Mouse (Mus musculus): ENCODE results near the gene Ugt1a6b.
"Not testable (repeated sequence)": the region's sequence is repeated elsewhere in the genome, so short reads cannot be mapped to it uniquely, and the experiment has no call there.

Ugt1a6b gene

GRCm38 (mm10) chr1:88125827-88126360 is 22.8 kb downstream of the Ugt1a6b start:
- not testable (repeated sequence) for DNase-seq

- not testable (repeated sequence) for DNase-seq
Observed at GRCm38 (mm10) chr1:88129091-88129490, 26.0 kb downstream of the Ugt1a6b start.

- DNase-seq, result not testable (repeated sequence)
Observed at GRCm38 (mm10) chr1:88130223-88130622, 27.2 kb downstream of the Ugt1a6b start.

- no peak for DNase-seq
Observed at GRCm38 (mm10) chr1:88133908-88134456, 30.9 kb downstream of the Ugt1a6b start.

- DNase-seq, result peak; percentile 96
Observed at GRCm38 (mm10) chr1:88134457-88135011, 31.5 kb downstream of the Ugt1a6b start, which contains the start of gene Ugt1a6a. Gene Ugt1a6a (plus strand): TSS chr1:88134809.

GRCm38 (mm10) chr1:88135229-88135904 is 32.3 kb downstream of the Ugt1a6b start:
- DNase-seq, result not testable (repeated sequence)

GRCm38 (mm10) chr1:88136646-88137045 is 33.6 kb downstream of the Ugt1a6b start:
- no peak for DNase-seq

- DNase-seq, result no peak
Observed at GRCm38 (mm10) chr1:88137264-88137663, 34.2 kb downstream of the Ugt1a6b start.

- no peak for DNase-seq
Observed at GRCm38 (mm10) chr1:88138145-88138544, 35.1 kb downstream of the Ugt1a6b start.

- DNase-seq, result not testable (repeated sequence)
Observed at GRCm38 (mm10) chr1:88140492-88140891, 37.4 kb downstream of the Ugt1a6b start.

- peak; percentile 89 for DNase-seq
Observed at GRCm38 (mm10) chr1:88143966-88144675, 41.1 kb downstream of the Ugt1a6b start.

- not testable (repeated sequence) for DNase-seq
Observed at GRCm38 (mm10) chr1:88145278-88145677, 42.2 kb downstream of the Ugt1a6b start.

GRCm38 (mm10) chr1:88150133-88150532 is 47.1 kb downstream of the Ugt1a6b start:
- not testable (repeated sequence) for DNase-seq

- DNase-seq, result no peak
Observed at GRCm38 (mm10) chr1:88158430-88158829, 55.4 kb downstream of the Ugt1a6b start.

- no peak for DNase-seq
Observed at GRCm38 (mm10) chr1:88165711-88166110, 62.7 kb downstream of the Ugt1a6b start, which contains the start of gene Ugt1a5. Gene Ugt1a5 (plus strand): TSS chr1:88166012.

GRCm38 (mm10) chr1:88172190-88172589 is 69.1 kb downstream of the Ugt1a6b start:
- DNase-seq, result not testable (repeated sequence)

- DNase-seq, result peak; percentile 41
Observed at GRCm38 (mm10) chr1:88179657-88180056, 76.6 kb downstream of the Ugt1a6b start.

GRCm38 (mm10) chr1:88186325-88186935 is 83.4 kb downstream of the Ugt1a6b start:
- peak; percentile 55 for DNase-seq

- DNase-seq, result peak; percentile 83
Observed at GRCm38 (mm10) chr1:88192136-88192535, 89.1 kb downstream of the Ugt1a6b start.

- DNase-seq, result peak; percentile 45
Observed at GRCm38 (mm10) chr1:88195687-88196086, 92.6 kb downstream of the Ugt1a6b start.

GRCm38 (mm10) chr1:88197443-88197842 is 94.4 kb downstream of the Ugt1a6b start:
- DNase-seq, result peak; percentile 22

GRCm38 (mm10) chr1:88199996-88200395 is 96.9 kb downstream of the Ugt1a6b start:
- peak; percentile 80 for DNase-seq

- DNase-seq, result peak; percentile 70
Observed at GRCm38 (mm10) chr1:88200456-88200855, 97.4 kb downstream of the Ugt1a6b start, which contains the start of gene Ugt1a2. Gene Ugt1a2 (plus strand): TSS chr1:88200601.
